Mouse (Mus musculus) Muller cell, postnatal 12 days (primary cell): Measurements from ENCODE around the gene Zfp663.

Experiments used
- DNase-seq: peaks from one replicate; pipeline ENCODE4 v3.0.0-alpha.2; 2015; ENCODE audit errors: inconsistent ontology term

Zfp663 gene

GRCm38 (mm10) chr2:165368496-165368895 is at the start of gene Zfp663:
Zfp663 (minus strand) TSS chr2:165368729.
- DNase-seq = no peak

DNA sequence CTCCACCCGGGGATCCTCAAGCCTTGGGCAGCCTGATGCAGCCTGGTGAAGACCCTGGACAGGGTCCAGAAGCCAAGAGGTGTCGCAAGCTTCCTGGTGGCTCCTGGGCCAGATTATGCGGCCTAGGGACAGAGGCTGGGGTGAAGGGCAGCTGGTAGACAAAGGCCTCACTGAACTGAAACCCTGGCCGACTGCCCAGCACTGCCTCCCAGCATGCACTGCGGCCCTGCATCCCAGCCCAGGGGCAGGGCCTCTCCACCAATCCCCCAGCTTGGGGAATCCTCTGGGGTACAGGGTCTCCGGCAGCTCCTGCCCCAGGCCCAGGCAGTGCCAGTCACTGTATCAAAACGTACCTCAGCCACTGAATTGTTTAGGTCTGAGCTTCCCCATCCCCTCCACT is 48.8 kb upstream of the Zfp663 start:
- DNase-seq = peak; percentile 66

GRCm38 (mm10) chr2:165415795-165416194 is 47.3 kb upstream of the Zfp663 start:
- DNase-seq = no peak

GRCm38 (mm10) chr2:165415141-165415721 is 46.7 kb upstream of the Zfp663 start:
- DNase-seq = no peak

DNA sequence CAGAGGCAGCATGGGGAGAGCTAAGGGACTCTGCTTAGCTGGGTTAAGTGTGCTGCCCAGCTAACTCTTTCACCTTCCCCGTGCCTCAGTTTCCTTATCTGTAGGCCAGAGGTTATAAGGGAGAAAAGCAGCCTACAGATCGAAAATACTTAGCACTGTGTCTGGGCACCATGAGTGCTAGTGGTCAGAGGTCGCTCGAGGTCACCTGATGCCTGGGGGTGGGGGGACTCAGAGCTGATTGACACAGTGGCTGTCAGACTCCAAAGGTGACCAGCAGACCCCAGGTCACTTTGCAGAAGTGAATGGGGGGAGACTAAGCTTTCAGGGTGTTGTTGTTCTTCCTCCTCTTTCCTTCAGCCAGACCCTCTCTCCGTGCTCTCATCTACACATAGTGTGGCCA is 45.8 kb upstream of the Zfp663 start:
- no peak for DNase-seq

DNA sequence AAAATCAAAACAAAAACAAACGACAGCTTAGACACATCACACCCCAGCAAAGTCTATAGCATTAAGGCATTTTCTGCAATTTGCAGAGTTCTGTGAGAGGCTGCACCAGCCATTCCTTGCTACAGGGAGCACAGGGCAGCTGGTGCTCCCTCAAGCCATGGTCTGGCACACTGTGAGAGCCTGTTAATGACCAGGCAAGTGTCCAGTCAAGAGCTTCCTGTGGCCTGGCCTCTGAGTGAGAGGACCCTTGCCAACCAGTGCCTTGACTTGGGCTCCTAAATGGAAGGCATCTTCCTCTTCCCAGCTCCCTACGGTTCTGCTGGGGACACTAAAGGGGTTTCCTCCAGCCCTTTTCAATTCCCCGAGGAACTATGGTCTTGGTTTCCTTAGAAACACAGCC is 45.4 kb upstream of the Zfp663 start:
- DNase-seq = no peak

GRCm38 (mm10) chr2:165407700-165408301 is 39.3 kb upstream of the Zfp663 start:
- DNase-seq = peak; percentile 43

GRCm38 (mm10) chr2:165405351-165405750 is 36.8 kb upstream of the Zfp663 start:
- peak; percentile 81 for DNase-seq

- DNase-seq = no peak
Observed at GRCm38 (mm10) chr2:165404951-165405350, 36.4 kb upstream of the Zfp663 start.

- no peak for DNase-seq
Observed at GRCm38 (mm10) chr2:165398164-165398785, 29.7 kb upstream of the Zfp663 start.

DNA sequence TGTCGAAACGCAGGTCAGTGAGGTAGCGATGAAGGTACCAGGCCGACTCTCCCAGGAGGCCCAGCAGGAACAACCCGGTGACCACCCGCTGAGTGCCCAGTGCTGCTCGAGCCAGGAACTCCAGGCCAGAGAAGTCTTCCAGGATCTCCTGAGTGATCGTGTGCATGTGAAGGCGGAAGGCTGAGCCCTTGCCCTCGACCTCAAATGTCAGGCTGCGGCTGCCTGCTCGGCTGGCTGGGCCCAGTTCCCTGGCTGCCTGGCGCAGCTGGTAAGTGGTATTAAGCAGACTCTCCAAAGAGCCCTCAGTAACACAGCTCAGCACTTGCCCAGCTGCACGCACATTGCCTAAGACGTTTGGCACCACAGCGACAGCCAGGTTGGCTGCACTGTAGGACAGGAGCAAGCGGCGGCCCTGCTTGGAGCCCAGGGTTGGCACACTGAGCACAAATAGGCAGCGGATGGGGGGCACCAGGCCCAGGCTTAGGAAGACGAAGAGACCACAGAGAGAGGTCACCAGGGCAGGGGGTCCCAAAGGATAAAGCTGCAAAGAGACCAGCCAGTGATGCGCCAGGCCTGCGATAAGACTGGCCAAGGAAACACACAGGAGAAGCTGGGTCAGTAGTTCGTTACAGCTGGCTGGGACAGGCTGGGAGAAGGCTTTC is 29.1 kb upstream of the Zfp663 start:
- no peak for DNase-seq

- no peak for DNase-seq
Observed at GRCm38 (mm10) chr2:165396831-165397501, 28.4 kb upstream of the Zfp663 start.

DNA sequence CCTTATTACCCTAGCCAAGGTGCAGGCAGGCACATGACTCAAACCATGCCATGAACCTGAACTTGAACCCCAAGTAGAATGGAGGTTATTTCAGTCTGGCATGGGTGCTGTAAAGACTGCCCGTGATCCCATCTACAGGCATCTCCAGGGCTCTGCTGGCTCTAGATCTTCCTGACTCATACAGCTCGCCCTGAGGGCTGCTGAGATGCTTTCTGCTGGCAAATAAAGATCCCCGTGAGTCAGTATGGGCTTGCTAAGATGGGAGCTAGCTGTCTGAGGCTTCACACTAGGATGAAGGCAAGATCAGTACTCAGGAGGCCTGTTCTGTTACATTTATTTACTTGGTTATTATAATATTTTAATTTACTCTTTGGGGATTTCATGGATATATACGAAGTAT is 23.6 kb upstream of the Zfp663 start:
- no peak for DNase-seq

- DNase-seq = peak; percentile 44
Observed at GRCm38 (mm10) chr2:165391561-165391960, 23.0 kb upstream of the Zfp663 start.

DNA sequence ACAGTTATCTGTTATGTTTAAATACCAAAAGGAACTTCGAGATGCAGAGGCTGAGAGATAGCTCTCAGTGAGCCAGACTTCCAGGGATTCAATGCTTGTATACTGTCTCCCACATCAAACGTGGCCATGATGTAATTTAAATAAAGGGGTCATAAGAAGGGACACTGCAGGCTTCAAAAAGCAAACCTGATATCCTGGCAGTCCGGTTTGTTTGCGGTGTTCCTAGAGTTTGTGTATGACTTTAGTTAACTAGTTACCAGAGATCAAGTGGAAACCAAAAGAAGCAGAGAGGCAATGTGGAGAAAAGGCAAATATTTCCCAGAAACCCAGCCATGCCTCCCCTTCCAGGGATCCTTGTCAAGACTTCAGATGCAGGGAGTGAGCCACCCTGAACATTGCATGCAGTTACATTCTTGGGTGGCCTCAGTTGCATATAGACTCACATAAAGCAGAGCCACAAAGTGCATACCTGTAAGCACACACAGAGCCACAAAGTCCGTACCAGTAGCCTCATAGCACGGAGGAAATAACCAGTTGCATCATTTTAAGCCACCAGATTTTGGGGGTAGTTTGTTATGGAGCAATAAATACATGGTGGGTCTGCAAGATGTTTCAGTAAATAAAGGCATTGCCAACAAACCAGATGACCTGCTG is 20.9 kb upstream of the Zfp663 start:
- DNase-seq = no peak

DNA sequence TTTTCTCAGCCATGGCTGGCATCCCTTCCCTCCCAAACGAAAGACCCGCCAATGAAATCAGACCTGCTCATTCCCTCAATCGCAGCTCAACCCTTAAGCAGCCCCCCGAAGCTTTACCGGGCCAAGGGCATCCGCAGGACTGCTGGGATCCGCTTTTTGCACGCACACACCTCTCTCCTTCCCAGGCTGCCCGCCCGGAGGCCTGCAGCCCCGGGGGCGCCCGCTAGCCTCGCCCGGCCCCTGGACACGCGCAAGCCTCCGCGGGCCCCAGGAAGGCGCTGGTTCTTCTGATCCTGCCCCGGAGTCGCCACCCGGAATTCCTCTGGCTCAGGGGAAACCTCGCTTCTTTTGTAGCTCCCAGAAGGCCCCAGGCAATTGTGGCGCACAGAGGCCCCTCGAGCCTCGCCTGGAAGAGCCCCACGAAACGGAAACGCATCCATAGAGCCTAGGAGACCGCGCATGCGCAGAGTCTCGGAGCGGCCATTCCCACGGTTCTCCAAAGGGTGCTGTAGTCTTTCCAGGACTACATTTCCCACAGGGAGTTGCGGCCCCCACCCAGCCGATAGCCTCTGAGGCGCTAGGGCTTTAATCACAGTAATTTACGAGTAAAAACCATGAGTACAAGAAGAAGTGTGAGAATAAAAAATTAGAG is 19.4 kb upstream of the Zfp663 start, which contains the start of gene Zfp334:
Zfp334 (minus strand) TSS at position 416 of the 652 bp plus-strand sequence.
- peak; percentile 94 for DNase-seq

- no peak for DNase-seq
Observed at GRCm38 (mm10) chr2:165387370-165387769, 18.8 kb upstream of the Zfp663 start.

DNA sequence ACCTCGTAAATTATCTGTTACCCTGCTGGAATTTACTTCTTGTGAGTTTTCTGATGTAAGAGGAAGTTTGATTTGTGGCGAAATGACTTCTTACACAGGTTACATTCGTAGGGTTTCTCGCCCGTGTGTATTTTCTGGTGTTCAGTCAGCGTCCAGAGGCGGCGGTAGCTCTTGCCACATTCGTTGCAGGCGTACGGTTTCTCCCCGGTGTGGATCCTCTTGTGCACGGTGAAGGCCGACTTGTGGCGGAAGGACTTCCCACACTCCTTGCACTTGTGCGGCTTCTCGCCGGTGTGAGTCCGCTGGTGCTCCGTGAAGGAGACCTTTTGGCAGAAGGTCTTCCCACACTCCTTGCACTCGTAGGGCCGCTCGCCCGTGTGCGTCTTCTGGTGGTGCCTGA is 11.5 kb upstream of the Zfp663 start:
- no peak for DNase-seq

DNA sequence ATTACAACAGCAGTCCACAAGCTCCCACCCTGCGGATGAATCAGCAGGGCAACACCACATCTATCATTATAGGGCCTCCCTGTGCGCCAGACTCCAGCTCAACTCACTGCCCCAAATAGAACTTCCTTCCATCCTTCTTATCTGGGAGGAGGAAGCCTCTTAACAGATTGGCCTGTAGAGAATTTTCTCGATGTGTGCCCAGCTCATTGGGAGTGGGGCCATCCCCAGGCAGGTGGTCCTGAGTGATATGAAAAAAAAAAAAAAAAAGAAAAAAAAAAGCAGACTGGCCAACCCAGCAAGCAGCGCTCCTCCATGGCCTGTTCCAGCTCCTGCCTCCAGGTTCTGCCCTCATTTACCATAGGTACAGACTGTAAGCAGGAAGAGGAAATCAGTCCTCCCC is 7.5 kb upstream of the Zfp663 start:
- no peak for DNase-seq

- DNase-seq = peak; percentile 55
Observed at GRCm38 (mm10) chr2:165375478-165375877, 6.9 kb upstream of the Zfp663 start.

DNA sequence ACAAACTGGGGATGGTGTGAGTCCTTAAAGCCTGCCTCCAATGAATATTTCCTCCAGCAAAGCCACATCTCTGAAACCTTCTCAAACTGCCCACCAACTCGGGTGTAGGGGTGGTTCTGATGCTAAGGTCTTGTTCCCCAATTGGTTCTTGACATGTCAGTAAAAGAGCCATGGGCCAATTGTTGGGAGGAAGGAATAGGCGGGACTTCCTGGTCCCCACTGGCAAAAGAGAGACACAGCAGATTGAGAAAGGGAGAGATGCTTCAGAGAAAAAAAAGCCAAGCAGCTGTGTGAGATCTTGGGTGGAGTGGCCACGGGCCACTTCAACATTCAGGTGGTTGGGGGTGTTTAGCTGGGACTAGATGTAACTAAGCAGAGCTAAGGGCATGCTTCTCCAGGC is 2.5 kb upstream of the Zfp663 start:
- no peak for DNase-seq
